Mouse (Mus musculus) liver, embryonic 16.5 days (tissue): ENCODE measurements around the gene Foxa3. TPM values are rescaled to one million over a fixed set of nuclear protein-coding genes. Genes with fewer than 3 reads are reported as not detected.

ENCODE experiments used
- ATAC-seq: fragments of 200-750 bp; cut with Nextera tagmentation; 2 replicates; pipeline ENCODE4 v1.8.0; 2017; ENCODE audit warnings: low read depth, mild to moderate bottlenecking, moderate number of reproducible peaks, moderate library complexity
- H3K27ac ChIP-seq: fragments of 300-500 bp; sonication (generic); 2 replicates; pipeline ENCODE4 v1.5.1; 2014; ENCODE audit warnings: mild to moderate bottlenecking, low read length
- H3K27me3 ChIP-seq: fragments of 300-500 bp; sonication (generic); 2 replicates; pipeline ENCODE4 v1.6.1; 2014; ENCODE audit warnings: low read depth, low read length, mixed read lengths; ENCODE audit not compliant: control insufficient read depth, insufficient read depth
- H3K36me3 ChIP-seq: fragments of 300-500 bp; sonication (generic); 2 replicates; pipeline ENCODE4 v1.6.1; 2014; ENCODE audit warnings: mild to moderate bottlenecking; ENCODE audit not compliant: control insufficient read depth, insufficient read depth
- H3K4me1 ChIP-seq: fragments of 300-500 bp; sonication (generic); 2 replicates; pipeline ENCODE4 v1.6.1; 2014; ENCODE audit warnings: low read depth, low read length, mixed read lengths; ENCODE audit not compliant: control insufficient read depth
- H3K4me2 ChIP-seq: fragments of 300-500 bp; sonication (generic); 2 replicates; pipeline ENCODE4 v1.6.1; 2014; ENCODE audit warnings: low read depth, low read length, mixed read lengths
- H3K4me3 ChIP-seq: fragments of 300-500 bp; sonication (generic); 2 replicates; pipeline ENCODE4 v1.5.1; 2014; ENCODE audit warnings: low read depth, mild to moderate bottlenecking, low read length
- H3K9ac ChIP-seq: fragments of 300-500 bp; sonication (generic); 2 replicates; pipeline ENCODE4 v1.6.1; 2014; ENCODE audit warnings: low read depth, low read length
- H3K9me3 ChIP-seq: fragments of 300-500 bp; sonication (generic); replicated peaks from 2 replicates; pipeline ENCODE4 v1.6.1; 2016; ENCODE audit warnings: low read length; ENCODE audit not compliant: control insufficient read depth
- WGBS: fragments of 180-500 bp; shearing (Covaris S2); extraction: QIAGEN DNeasy Blood & Tissue Kit; methylation state at CpG from one replicate; pipeline ENCODE4 v1.1.7; 2014; ENCODE audit not compliant: insufficient replicate concordance; 5-methylcytosine and 5-hydroxymethylcytosine counted together
- polyA plus RNA-seq: library from polyadenylated mRNA; unstranded; fragments of >200 nt; fragmentation: Nextera tagmentation; extraction: Ambion mirVana; gene quantifications from 2 replicates; pipeline ENCODE4 v1.2.1, GENCODE M21; 2015

The Foxa3 gene
- polyA plus RNA-seq, 1 experiment from 2014 or later = 63.7 TPM

DNA sequence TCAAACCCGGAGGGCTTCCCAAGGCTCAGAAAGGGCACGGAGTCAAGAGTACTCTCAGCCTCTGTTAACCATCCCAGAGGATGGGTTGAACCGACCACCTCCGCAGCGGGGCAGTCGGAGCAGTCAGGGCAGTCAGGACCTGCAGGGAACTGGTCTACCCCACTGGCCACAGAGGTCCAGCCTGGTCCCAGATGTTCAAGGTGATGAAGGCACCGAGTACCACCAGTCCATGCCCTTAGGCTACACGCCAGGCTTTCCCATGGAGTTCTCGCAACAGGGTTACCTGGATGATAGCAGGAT, 31.4 kb upstream of the Foxa3 start:
- no peaks in the 10 kb centered on the region for H3K4me1 ChIP-seq
- H3K9me3 ChIP-seq = no peaks in the 10 kb centered on the region
- H3K9ac ChIP-seq = no peak overlapping the region
- no peaks in the 10 kb centered on the region for H3K27me3 ChIP-seq
- no peak overlapping the region for H3K4me2 ChIP-seq
- ATAC-seq = no peak
- peaks cover 11% of the 10 kb centered on the region for H3K36me3 ChIP-seq
- WGBS = 74% methylated on average over 9 of the region's 9 CpGs
- no peak overlapping the region for H3K27ac ChIP-seq
- no peak overlapping the region for H3K4me3 ChIP-seq

DNA sequence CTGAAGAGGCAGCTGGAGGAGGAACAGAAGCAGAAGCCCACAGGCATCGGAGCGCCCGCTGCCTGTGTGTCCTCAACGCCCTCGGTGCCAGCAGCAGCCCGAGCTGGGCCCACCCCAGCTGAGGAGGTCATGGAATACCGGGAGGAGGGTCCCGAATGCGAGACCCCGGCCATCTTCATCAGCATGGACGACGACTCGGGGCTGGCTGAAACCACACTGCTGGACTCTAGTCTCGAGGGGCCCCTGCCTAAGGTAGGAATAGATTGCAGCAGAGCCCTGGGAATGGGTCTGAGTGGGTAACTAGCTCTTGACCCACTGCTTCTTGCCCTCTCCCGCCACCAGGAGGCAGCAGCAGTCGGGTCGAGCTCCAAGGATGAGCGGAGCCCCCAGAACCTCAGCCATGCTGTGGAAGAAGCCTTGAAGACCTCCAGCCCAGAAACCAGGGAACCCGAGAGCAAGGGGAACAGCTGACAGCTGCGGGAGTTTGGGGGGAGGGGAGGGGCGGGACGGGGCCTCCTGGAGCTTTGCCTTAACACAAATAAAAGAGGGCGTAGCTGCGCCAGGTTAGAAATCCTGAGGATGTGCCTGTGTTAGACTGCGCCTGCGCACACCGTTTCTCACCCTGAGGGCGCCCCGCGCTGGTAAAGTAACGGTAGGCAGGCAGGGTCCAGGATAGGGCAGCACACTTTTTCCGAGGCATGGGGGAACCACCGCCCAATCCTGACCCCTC, 30.9 kb upstream of the Foxa3 start, which contains the start of gene Rsph6a:
Rsph6a (plus strand) TSS at position 644 of the 730 bp plus-strand sequence.
- H3K27me3 ChIP-seq = no peaks in the 10 kb centered on the region
- H3K4me2 ChIP-seq = no peak within 1 kb of the TSS
- ATAC-seq = no peak; the same call in 1 of the 2 replicates
- H3K4me3 ChIP-seq = no peak within 1 kb of the TSS
- 54% methylated on average over 33 of the region's 33 CpGs for WGBS
- H3K27ac ChIP-seq = no peak within 1 kb of the TSS
- H3K9me3 ChIP-seq = no peaks in the 10 kb centered on the region
- no peak within 1 kb of the TSS for H3K9ac ChIP-seq
- no peaks in the 10 kb centered on the region for H3K4me1 ChIP-seq
- peaks cover 12% of the 10 kb centered on the region for H3K36me3 ChIP-seq

DNA sequence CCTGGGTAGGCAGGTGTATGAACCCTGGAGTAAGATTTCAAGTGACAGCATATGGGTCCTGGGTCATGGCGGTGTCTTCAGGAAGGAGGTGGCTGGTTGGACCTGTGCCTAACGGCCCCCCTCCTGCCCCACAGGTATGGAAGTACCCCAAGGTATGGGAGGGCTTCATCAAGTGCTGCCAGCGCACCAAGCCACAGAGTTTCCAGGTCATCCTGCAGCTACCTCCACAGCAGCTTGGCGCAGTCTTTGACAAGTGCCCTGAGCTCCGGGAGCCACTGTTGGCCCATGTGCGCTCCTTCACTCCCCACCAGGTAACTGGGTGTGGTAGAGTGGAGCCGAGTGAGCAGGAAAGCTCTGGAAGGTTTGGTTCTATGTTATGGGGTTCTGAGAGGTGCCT, 29.8 kb upstream of the Foxa3 start:
- no peak for ATAC-seq
- no peak overlapping the region for H3K4me2 ChIP-seq
- no peaks in the 10 kb centered on the region for H3K9me3 ChIP-seq
- WGBS = 84% methylated on average over 7 of the region's 7 CpGs
- H3K4me3 ChIP-seq = no peak overlapping the region
- H3K9ac ChIP-seq = no peak overlapping the region
- H3K36me3 ChIP-seq = peaks cover 18% of the 10 kb centered on the region
- no peak overlapping the region for H3K27ac ChIP-seq
- H3K4me1 ChIP-seq = no peaks in the 10 kb centered on the region
- H3K27me3 ChIP-seq = no peaks in the 10 kb centered on the region

DNA sequence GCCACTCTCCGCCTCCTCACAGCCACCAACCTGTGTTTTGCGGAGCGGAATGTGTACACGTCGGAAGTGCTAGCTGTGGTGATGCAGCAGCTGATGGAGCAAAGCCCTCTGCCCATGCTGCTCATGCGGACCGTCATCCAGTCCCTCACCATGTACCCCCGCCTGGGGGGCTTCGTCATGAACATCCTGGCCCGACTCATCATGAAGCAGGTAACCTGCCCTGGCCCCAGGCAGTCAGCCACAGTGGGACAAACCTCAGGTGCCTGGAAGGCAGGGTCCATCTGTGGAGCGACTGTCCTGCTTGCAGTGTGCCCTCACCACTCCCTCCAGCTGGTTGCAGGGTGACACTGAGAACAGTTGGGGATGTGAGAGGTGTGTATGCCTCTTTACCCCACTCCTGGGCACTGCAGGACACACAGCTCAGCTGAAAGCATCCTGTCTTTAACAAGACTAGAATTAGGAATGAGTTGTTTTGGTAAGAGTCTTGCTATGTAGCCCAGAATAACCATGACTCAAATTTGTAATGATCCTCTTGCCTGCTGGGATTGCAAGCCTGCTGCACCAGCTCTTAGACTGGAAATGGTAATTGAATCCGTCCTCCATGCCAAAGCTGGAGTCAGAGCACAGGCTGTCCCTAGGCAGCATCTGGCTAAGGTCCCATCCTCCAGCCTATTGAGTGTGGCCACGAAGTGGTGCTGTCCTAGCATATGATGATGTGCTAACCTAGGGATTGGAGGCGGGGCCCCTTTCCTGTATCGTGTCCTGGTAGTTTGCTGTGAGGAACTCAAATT, 29.2 kb upstream of the Foxa3 start:
- Histone ChIP-seq H3K4me2 (no peak overlapping the region), H3K27me3 (no peaks in the 10 kb centered on the region), H3K9me3 (no peaks in the 10 kb centered on the region), H3K4me3 (no peak overlapping the region), H3K4me1 (no peaks in the 10 kb centered on the region), H3K36me3 (peaks cover 18% of the 10 kb centered on the region), H3K27ac (no peak overlapping the region), H3K9ac (no peak overlapping the region)
- no peak for ATAC-seq
- WGBS = 78% methylated on average over 15 of the region's 15 CpGs

GRCm38 (mm10) chr7:19051161-19051560, 27.8 kb upstream of the Foxa3 start:
- H3K27ac ChIP-seq = no peak overlapping the region
- no peaks in the 10 kb centered on the region for H3K9me3 ChIP-seq
- H3K27me3 ChIP-seq = no peaks in the 10 kb centered on the region
- H3K4me3 ChIP-seq = no peak overlapping the region
- no peak overlapping the region for H3K4me2 ChIP-seq
- 61% methylated on average over 4 of the region's 4 CpGs for WGBS
- no peaks in the 10 kb centered on the region for H3K4me1 ChIP-seq
- peaks cover 27% of the 10 kb centered on the region for H3K36me3 ChIP-seq
- H3K9ac ChIP-seq = no peak overlapping the region
- no peak for ATAC-seq

- WGBS = 73% methylated on average over 8 of the region's 8 CpGs
- no peak overlapping the region for H3K27ac ChIP-seq
- H3K27me3 ChIP-seq = no peaks in the 10 kb centered on the region
- no peaks in the 10 kb centered on the region for H3K4me1 ChIP-seq
- ATAC-seq = no peak
- no peak overlapping the region for H3K4me2 ChIP-seq
- peaks cover 37% of the 10 kb centered on the region for H3K36me3 ChIP-seq
- H3K9ac ChIP-seq = no peak overlapping the region
- no peak overlapping the region for H3K4me3 ChIP-seq
- H3K9me3 ChIP-seq = no peaks in the 10 kb centered on the region
Measured at GRCm38 (mm10) chr7:19050172-19050571, 26.8 kb upstream of the Foxa3 start.

DNA sequence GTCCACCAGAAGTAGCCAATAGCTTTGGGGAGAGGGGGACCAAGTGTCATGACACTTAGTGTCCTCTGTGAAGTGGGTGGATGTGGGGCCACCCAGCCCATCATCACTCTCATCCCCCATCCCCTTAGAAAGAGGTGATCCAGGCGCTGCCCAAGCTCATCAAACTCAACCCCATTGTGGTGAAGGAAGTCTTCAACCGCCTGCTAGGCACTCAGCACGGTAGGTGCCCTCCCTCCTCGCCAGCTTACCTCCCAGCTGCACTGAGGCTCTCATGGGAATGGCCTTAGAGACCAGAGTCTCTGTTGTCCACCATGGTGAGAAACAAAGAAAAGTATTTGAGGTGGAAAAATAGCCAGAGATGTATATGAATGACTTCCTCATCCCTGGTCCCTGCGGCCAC, 25.9 kb upstream of the Foxa3 start:
- WGBS = 76% methylated on average over 5 of the region's 5 CpGs
- H3K36me3 ChIP-seq = peaks cover 45% of the 10 kb centered on the region

DNA sequence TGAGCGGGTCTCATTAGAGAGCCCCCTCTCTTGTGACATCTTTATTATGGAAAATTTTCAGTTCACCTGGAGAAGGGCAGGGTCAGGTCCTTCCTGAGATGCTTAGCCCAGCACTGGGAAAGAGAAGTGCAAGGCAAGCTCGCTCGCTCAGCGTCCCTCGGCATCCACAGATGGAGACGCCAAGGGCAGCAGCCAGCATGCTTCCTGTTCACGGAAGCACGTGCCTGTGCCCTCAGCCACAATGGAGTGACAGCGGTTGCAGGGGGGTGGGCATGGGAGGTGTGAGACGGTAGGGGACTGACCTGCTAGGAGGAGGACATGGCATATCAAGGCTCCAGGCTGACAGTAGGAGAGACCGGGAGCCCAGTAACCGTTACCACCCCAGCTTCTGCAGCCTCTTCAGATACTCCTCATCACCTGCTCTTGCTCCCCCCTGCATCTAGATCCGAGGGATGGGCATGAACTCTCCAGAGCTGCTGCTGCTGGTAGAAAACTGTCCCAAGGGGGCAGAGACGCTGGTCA, 24.7 kb upstream of the Foxa3 start:
- H3K27ac ChIP-seq = no peak overlapping the region
- H3K4me2 ChIP-seq = no peak overlapping the region
- no peaks in the 10 kb centered on the region for H3K9me3 ChIP-seq
- H3K36me3 ChIP-seq = peaks cover 50% of the 10 kb centered on the region
- H3K9ac ChIP-seq = no peak overlapping the region
- H3K4me3 ChIP-seq = no peak overlapping the region
- WGBS = 78% methylated on average over 14 of the region's 14 CpGs
- ATAC-seq = no peak
- H3K4me1 ChIP-seq = no peaks in the 10 kb centered on the region
- no peaks in the 10 kb centered on the region for H3K27me3 ChIP-seq

More for the DNA sequence above, 25.9 kb upstream of the Foxa3 start:
- no peak overlapping the region for H3K4me3 ChIP-seq
- no peaks in the 10 kb centered on the region for H3K27me3 ChIP-seq
- no peak overlapping the region for H3K27ac ChIP-seq
- H3K9ac ChIP-seq = no peak overlapping the region
- ATAC-seq = no peak
- no peaks in the 10 kb centered on the region for H3K4me1 ChIP-seq
- no peaks in the 10 kb centered on the region for H3K9me3 ChIP-seq
- no peak overlapping the region for H3K4me2 ChIP-seq
